Mouse (Mus musculus): ENCODE measurements around the gene Prpf40b. TPM values are rescaled to one million over a fixed set of nuclear protein-coding genes. Genes with fewer than 3 reads are reported as not detected.

Gene Prpf40b
- total RNA-seq, 2 experiments from 2014 or later = 85.8 to 105 TPM

DNA sequence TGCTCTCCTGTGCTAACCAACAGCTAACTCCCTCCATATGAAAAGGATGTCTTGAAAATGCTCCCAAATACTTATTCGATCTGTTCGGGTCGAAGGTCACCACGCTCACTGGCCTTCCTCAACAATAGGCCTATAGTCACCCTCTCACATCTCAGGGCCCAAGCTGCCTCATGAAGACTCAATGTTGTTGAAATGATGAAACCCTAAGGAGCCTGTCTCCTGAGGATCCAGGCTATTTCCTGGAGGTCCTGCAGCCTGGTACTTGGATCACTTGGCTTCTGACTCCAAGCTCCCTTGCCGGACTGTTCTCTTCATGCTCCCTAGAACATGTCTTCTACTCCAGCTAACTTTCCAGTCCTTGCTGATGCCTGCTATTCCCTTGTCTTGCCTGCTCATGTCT lies 36.5 kb downstream of the Prpf40b start:
- DNase-seq (ENCODE audit: low spot score in 2 of 2) = no peak

DNA sequence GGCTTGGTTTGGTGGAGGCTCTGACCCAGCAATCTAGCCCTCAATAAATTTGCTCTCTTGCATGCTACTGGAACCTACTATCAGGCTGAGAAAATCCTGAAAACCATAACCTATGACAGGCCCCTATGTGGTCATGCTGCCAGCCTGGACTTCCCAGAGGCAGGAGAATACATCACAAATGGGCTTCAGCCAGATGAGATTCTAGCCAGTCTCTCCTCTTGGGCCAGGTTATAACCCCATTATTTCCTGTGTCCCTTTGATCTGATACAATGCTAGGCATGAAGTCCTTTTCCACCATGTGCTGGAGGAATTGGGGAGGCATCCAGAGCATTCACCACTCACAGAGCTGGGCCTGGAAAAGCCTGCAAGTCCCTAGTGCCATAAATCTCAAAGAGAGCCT lies 37.2 kb downstream of the Prpf40b start:
- no peak for DNase-seq (ENCODE audit: low spot score in 2 of 2)

DNA sequence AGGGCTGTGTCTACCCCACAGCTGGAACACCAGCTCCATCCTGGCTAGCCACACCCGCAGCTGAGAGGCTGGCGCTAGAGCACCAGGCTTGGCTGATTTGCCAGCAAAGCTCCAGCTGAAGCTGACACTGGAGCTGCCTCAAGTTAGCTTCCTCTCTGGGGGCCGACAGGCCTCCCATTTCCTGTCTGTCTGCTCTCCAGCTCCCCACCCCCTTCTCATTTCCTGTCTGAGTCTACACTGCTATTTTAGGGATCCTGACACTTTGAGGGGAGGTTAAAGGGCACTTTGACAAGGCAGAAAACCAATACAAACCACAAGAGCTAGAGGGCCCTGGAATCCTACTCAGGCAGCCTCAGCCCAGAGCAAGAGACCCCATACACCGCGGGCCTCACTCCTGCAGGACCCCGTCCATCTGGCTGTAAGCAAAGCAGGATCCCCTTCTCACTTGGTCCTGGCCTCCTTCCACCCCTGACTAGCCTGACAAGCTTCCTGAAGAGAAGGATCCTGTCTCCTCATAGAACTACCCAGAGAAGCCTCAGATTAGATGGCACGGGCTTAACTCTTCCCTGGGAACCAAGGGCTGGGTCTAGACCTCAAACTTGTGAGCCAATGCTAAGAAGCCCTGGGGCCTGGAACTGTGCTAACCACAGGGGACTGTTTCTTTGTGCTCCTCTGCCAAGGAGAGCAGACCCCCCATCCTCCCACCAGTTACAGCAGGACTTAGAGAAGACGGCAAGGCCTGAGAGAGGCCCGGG lies 38.2 kb downstream of the Prpf40b start:
- peak in 1 of 2 experiments; percentile 43 for DNase-seq (ENCODE audit: low spot score in 2 of 2)

DNA sequence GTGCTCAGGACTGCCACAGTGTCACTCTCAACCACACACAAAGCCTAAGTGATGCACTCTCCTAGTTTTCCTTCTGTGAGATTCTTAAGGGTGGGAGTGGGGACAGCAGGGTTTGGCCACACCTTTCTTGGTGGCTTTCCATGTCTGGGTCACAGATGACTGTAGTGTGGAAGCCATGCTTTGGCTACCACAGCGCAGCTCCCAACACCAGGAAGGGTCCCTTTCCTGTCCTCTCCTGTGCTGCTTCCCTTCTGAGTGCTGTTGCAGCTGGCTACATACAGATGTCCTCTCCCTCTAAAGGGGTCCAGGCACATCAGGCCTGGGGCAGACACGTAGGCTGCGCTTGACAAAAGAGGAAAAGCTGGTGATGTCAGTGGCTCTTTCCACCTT lies 38.8 kb downstream of the Prpf40b start:
- no peak for DNase-seq (ENCODE audit: low spot score in 2 of 2)

DNA sequence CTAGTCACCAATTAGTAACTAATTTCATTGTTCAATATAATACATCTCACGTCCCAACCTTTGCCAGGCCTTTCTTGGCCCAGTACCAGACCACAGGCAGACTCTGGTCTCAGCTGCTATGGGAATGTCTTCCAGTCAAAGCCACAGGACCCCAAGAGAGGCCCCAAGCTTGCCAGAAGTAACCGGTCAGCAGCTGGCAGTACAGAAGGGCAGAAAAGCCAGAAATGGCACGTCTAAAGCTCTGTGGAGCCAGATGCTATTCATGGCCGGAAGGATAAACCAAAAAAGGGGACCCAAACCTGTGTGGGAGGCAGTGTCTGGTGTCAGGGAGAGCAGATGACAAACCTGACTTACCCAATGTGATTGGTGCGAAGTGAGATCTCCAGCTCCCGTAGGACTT lies 39.6 kb downstream of the Prpf40b start:
- no peak for DNase-seq (ENCODE audit: low spot score in 2 of 2)

DNA sequence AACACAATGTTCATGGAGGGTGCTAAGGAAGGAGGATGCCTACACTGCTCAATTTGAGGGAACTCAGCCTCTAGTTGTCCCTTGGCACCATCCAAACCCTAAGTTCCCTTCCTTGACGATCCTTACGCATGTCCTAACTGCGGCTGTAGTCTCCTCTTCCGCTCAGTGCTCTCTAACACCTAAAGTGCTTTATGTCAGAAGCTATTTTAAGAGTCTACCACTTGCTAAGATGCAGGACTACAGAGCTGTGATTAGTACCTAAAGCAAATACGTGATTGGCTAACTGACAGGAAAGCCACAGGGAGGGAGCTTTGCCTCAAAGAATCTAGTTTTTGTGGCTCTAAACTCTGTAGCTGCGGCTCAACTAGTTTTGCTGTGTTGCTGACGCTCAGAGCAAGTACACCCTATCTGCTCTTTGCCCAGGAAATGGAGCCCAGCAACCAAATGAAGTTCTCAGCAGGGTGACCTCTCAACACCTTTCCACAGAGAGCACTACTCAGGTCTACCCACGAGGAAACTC lies 41.0 kb downstream of the Prpf40b start:
- DNase-seq (ENCODE audit: low spot score in 2 of 2) = no peak

DNA sequence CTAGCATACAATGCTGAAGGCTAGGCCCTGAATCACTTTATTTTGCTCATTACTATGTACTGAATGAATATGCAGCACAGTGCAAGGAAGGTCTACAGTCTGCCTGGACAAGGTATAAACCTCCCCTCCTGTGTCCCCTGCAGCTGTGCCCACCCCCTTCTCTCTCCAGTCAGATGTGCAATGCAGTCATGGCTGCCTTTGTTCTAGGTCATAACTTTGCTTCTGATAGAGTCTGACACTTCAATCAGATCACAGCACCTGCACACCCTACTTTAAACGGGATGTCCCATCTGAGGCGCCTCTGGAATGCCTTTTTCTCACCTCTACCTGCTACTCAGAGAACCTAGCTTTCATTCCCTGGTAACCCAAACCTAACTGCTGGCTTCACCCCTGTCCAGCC lies 44.0 kb downstream of the Prpf40b start:
- DNase-seq (ENCODE audit: low spot score in 2 of 2) = no peak

DNA sequence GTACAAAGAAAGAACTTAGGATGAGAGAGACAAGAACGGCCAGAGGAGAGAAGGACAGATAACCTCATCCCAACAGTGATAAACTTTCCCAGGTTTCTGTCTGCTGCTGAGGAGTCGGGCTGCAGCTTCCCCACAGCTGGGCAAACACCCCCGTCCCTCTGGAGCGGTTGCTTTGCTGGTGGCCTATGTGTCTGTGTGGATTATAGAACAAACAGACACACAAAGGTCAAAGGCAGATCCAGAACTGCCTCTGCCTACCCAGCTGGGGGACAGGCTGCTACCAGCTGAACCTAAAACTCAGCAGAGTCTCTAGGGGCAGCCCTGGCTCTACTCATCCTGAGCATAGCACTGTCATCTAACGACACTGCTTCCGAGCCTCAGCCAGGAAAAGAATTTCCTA lies 44.8 kb downstream of the Prpf40b start:
- no peak for DNase-seq (ENCODE audit: low spot score in 2 of 2)

DNA sequence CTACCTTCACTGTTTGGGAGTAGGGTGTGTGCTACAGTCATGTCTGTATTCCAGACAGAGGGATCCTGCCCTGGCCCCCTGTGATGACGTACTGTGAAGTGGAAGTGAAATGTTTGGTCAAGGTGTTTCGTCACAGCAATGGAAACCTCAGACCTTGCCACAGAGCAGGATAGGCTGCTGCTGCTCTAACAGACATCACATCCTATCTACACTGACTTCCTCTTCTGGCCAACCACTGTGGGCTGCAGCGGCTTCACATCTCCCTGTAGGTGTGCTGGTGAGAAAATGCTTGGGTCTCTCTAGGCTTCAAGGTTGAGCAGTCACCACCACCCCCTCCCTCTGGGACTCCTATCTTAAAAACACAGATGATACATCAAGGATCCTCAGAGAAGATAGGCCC lies 46.2 kb downstream of the Prpf40b start:
- DNase-seq (ENCODE audit: low spot score in 2 of 2) = no peak

DNA sequence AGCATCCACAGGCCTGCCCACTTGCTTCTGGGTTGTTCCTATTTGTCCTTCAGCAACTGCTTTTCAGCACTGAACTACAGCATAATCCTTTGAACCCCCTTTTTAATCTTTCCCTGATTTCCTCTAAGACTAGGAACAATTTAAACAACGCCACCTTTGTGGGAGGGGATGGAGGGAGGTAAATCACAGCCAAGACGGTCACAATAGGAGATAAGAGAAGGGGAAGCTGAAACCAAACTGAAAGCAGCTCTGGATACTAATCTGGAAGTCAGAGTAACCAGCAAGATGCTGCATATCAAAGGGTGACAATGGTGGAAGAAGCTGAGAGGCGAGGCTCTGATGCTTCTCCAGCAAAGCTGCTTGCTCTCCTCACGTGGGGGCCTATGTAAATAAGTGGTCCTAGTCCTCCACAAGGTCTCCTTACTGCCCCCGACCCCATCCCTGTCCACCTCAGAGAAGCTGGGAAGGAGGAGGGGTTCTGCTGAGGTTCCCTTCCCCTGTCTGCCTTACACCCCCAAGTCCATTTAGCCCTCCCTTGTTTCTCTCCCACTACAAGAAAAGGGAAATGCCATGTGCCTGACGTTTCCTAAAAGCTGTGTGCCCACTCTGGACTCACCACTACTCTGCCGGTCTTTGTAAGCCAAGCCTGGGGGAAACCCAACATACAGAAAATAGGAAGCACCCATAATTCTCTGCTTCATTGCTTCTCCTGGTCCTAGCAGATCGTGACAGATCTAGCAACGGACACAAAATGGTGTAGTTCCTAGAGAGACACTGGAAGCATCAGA lies 47.5 kb downstream of the Prpf40b start:
- no peak for DNase-seq (ENCODE audit: low spot score in 2 of 2)

DNA sequence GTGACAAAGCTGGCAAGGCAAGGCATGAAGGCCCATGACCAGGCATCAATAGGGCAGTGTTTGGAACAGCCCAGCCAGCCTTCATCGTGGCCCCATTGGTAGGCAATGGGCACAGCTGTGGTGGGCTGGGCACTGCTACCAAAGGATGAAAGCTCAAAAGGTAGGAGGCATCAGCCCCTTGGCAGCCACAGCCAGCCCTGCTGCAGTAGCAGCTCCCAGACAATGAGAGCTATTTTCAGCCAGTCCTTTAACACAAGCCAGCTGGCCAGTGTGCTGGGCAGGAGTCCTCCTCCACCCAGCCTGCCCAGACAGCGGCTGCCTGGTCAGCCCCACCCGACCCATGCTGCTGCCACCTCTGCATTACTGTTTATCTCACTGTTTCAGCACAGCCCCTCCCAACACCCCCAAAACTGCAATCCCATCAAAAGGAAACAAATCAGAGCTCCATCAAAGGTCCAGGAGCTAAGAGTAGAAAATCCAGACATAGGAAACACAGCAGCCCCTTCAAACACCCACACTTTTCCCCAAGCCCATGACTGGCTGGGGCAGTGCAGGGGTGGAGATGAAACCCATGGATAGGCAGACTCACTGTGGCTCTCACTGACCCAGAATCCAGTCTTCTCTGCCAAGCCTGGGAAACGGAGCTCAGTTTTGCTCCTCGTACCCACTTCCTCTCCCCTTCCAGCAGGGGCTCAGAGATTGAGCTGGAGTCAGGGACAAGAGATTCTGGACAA lies 48.7 kb downstream of the Prpf40b start:
- DNase-seq (ENCODE audit: low spot score in 2 of 2) = peak; percentile 55 to 65

DNA sequence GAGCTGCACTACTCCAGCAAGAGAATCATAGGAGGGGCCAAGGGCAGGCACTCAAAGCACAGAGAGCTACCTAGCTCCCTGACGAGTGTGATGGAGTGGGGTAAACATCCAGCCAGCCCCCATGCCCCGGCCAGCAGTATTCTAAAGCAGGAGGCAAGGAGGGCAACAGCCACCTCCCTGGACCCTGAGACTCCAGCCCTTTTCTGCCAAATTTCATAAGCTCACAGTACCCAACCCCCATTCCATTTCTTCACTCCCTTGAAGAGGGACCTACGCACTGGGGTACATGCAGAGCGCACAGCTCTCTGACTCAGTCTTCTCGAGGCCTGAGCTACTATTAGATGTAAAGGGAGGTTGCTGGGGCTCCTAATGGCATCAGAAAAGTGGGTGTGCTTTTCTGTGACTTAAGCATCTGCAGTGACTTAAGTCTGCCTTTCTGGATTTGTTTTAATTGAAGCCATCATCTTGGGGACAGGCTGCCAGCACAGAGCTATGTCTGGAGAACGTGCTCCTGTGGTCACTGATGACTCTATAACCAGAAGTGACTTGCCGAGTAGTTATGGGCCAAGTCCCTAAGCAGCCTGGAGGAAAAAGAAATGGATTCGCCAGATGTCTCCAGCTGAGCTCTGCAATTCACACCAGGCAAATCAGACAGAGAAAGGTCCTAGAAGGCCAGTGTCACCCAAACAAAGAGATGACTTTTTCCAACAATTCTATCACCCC lies 49.4 kb downstream of the Prpf40b start:
- no peak for DNase-seq (ENCODE audit: low spot score in 2 of 2)

DNA sequence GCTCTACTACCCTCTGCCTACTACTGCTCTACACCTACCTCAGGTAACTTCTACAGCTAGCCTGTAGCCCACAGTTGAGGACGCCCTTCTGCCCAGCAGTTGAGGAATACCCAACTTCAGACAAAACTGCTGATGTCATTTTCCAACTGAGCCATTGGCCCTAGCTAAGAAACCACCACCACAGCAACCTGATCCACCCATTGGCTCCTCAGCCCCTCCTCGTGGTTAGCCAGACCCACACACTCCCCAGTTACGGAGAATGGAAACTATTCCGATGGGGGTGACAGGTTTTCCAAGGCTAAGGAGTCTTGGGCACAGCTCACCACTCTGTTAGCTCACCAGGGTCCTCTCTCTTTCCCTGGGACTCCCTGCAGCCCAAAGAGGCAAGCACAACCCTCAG lies 50.1 kb downstream of the Prpf40b start:
- DNase-seq (ENCODE audit: low spot score in 2 of 2) = no peak

DNA sequence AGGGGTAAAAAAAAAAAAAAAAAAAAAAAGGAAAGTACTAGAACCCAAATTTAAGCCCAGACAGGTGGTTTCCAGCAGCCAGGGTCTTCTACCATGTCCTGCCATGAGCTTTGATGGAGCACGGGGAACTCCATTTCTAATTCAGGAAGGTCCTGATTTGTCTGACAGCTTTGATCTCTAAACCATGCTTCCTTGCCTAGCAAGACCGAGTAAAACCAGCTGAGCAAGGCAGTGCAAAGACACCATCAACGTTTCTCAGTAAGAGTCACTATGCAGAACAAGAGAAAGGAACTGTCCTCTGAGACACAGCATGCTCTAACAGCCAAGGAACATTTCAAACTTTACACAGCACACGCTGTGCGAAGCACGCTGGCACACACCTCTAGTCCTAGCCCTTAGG lies 56.7 kb downstream of the Prpf40b start:
- no peak for DNase-seq (ENCODE audit: low spot score in 2 of 2)

DNA sequence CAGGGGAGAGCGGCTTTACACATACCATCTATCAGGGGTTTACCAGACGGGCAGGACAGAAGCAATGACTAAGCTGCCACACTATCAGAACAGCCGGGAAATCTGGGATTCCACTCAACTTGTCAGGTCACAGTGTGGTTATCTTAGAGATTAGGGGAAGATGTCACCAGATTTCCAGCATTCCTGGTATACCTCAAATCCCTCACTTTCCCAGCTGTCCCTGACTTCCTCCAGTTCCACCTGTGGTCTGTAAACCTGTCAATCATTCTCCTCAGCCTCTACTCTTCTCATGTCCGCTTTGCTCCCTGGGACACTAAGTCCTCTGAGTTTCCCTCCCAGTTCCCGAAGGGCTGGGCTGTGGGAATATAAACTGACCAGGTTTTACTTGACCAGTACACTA lies 57.4 kb downstream of the Prpf40b start:
- DNase-seq (ENCODE audit: low spot score in 2 of 2) = no peak

DNA sequence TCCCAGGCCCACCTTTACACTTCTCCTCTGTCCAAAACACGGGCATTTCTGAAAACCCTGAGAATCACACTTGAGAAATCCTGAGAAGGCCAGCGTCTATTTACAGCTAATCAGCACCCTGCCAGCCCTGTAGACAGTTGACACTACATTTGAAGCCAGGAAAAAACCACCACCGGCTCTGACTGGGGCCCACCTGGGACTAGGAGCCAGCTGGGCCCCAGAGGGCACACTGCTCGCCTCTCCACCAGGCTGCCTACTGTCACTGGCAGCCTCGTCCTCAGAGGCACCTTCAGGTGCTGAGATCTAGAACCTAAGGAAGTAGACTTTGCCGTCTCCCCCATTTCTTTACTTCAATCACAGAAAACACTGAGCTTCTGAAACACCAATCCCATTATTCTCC lies 60.8 kb downstream of the Prpf40b start:
- DNase-seq (ENCODE audit: low spot score in 2 of 2) = no peak

DNA sequence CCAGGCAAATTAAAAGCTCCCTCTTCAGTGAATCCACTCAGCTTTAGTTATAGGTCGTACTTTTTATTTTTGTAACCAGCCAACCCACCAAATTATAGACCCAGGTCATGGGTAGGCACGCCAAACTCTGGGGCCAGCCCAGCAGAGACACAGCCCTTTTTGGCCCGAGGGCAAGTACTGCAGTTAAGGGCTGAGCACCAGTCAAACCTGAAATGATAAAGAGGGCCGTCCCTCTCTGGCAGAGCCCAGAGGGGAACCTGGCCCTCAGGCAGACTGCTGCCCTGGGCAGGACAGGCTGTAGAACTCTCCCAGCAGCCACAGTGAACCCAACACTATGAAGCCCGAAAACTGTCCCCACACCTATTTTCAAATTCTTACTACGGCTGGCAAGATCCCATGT lies 61.6 kb downstream of the Prpf40b start:
- DNase-seq (ENCODE audit: low spot score in 2 of 2) = no peak

DNA sequence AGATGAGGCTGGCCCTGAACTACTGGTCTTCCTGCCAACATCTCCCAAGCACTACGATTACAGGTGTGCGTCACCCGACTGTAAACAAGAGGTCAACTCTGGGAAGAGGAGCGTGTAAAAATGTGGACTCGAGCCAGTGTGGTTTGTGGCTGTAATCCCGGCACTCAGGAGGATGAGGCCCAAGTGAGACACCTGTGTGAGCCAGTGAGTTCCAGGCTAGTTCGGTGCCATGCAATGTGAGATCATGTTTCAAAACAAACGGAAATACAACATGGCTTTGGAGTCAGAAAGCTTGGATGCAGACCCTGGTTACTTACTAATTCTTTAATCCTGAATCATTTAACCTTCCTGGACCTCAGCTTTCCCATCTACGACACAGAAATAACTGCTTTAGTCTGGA lies 64.1 kb downstream of the Prpf40b start:
- no peak for DNase-seq (ENCODE audit: low spot score in 2 of 2)

DNA sequence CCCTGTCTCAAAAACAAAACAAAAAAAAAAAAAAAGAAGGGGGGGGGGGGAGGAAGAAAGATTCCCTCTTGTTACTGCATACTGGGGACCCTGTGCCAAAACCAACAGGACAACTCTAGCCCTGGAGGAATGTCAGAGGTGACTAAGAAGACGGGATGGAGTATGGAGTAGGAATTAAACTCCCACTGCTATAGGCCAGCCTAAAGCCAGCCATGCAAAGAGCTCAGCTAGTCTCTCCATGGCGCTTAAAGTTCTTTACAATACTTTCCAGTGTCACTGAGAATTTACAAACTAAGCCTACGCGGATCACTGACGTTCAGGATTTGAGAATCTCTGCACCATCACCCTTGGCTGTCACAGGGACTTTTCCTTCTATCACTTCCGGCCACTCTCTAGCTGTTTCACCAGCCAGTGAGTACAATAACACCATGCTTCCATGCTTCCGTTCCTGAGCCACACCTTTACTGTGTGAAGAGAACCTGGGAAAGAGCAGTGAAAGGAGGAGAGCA lies 69.2 kb downstream of the Prpf40b start:
- no peak for DNase-seq (ENCODE audit: low spot score in 2 of 2)

DNA sequence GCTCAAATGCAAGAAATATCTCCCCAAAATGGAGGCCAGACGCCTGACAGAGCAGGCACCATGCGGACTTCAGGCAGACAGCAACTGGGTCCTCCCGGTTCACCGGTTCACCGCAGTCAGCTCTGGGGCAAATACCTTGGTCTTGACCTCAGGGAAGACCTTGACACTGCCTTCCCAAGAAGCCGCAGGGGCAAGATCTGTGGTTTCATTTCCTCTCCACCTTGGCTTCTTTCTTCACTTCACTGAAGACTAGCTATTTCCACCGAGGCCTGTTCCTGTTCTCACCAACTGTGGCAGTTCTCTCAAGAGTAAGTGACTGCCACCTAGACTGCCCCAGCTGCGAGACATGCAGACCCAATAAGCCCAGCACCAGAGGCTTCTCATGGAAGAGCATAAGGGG lies 70.0 kb downstream of the Prpf40b start:
- no peak for DNase-seq (ENCODE audit: low spot score in 2 of 2)
